Mouse (Mus musculus): ENCODE measurements at regions not wholly inside any gene's neighbourhood (a gene's known extent, or its start where the extent isn't known, plus 50 kb on each side); places are given as distances from the start of the nearest gene placed in this dataset.

- no peak overlapping the region for H3K27ac ChIP-seq (ENCODE audit: low read depth, low read length)
- no peaks in the 10 kb centered on the region for H3K4me1 ChIP-seq (replicated peaks; ENCODE audit: control insufficient read depth, insufficient read depth, low read length)
- H3K36me3 ChIP-seq (ENCODE audit: control insufficient read depth, insufficient read depth): no peaks in the 10 kb centered on the region
- WGBS: 96% methylated on average over 2 of the region's 2 CpGs
- H3K27me3 ChIP-seq (replicated peaks; ENCODE audit: control insufficient read depth, insufficient read depth, low read length): no peaks in the 10 kb centered on the region
- no peak overlapping the region for H3K4me3 ChIP-seq (ENCODE audit: low read depth, low read length)
- no peaks in the 10 kb centered on the region for H3K9me3 ChIP-seq (ENCODE audit: control insufficient read depth)
- no peak for TF ChIP-seq CTCF (IDR thresholded peaks at IDR 0.05; ENCODE audit: low read depth)
- H3K9ac ChIP-seq (ENCODE audit: low read depth, low read length): no peak overlapping the region
- no peak overlapping the region for H3K4me2 ChIP-seq (replicated peaks; ENCODE audit: low read depth)
- no peak for ATAC-seq
Measured at GRCm38 (mm10) chr16:52972811-52973210, 518.9 kb upstream of the Alcam start.

DNA sequence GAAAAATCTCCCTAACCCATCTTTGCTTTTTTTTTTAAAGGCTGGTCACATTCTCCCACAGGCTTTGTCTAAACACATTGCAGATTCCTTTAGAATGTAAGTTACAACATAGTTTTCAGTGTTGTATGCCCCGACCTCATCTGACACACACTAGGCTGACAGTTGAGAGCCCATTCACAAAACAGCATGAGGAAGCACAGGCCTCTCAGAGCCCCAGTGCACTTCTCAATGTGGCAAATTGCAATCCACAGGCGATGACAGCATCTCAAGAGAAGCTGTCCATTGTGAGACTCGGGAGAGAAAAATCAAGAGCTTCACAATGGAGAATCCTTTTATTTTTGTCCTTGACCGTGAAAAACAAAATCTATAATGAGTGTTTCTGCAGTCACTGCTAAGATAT is 493.8 kb upstream of the Alcam start:
- H3K9me3 ChIP-seq (ENCODE audit: control insufficient read depth): no peaks in the 10 kb centered on the region
- H3K4me2 ChIP-seq (replicated peaks; ENCODE audit: low read depth): no peak overlapping the region
- WGBS: 73% methylated on average over 4 of the region's 4 CpGs
- no peaks in the 10 kb centered on the region for H3K4me1 ChIP-seq (replicated peaks; ENCODE audit: control insufficient read depth, insufficient read depth, low read length)
- no peaks in the 10 kb centered on the region for H3K36me3 ChIP-seq (ENCODE audit: control insufficient read depth, insufficient read depth)
- no peak overlapping the region for H3K9ac ChIP-seq (ENCODE audit: low read depth, low read length)
- no peak for ATAC-seq
- no peak overlapping the region for H3K27ac ChIP-seq (ENCODE audit: low read depth, low read length)
- no peak for TF ChIP-seq CTCF (IDR thresholded peaks at IDR 0.05; ENCODE audit: low read depth)
- H3K4me3 ChIP-seq (ENCODE audit: low read depth, low read length): no peak overlapping the region
- H3K27me3 ChIP-seq (replicated peaks; ENCODE audit: control insufficient read depth, insufficient read depth, low read length): no peaks in the 10 kb centered on the region

DNA sequence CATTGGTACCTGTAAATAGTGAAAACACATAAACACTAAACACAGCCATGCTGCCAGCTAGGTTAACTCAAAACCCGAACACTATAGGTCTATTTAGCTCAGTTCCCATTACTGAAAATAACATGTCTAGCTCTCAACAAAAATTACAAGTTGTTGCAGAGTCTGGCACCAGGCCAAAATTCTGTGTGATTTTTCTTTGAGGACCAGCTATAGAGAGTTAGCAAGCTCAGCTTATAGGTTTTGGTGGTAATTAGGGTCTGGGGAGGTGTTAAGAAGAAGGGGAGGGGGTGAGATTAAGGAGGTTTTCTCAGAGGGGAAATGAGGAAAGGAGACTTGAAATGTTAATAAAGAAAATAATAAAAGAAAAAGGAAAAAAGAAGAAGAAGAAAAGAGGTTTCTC is 480.9 kb upstream of the Alcam start:
- no peaks in the 10 kb centered on the region for H3K27me3 ChIP-seq (replicated peaks; ENCODE audit: control insufficient read depth, insufficient read depth, low read length)
- no peak overlapping the region for H3K9ac ChIP-seq (ENCODE audit: low read depth, low read length)
- no peaks in the 10 kb centered on the region for H3K4me1 ChIP-seq (replicated peaks; ENCODE audit: control insufficient read depth, insufficient read depth, low read length)
- no peaks in the 10 kb centered on the region for H3K9me3 ChIP-seq (ENCODE audit: control insufficient read depth)
- H3K27ac ChIP-seq (ENCODE audit: low read depth, low read length): no peak overlapping the region
- no peaks in the 10 kb centered on the region for H3K36me3 ChIP-seq (ENCODE audit: control insufficient read depth, insufficient read depth)
- WGBS: 67% methylated on average over 1 of the region's 1 CpGs
- ATAC-seq: no peak
- no peak for TF ChIP-seq CTCF (IDR thresholded peaks at IDR 0.05; ENCODE audit: low read depth)
- no peak overlapping the region for H3K4me3 ChIP-seq (ENCODE audit: low read depth, low read length)
- H3K4me2 ChIP-seq (replicated peaks; ENCODE audit: low read depth): no peak overlapping the region

GRCm38 (mm10) chr16:52931978-52932377 is 478.1 kb upstream of the Alcam start:
- Histone ChIP-seq H3K27ac (ENCODE audit: low read depth, low read length) (no peak overlapping the region), H3K27me3 (replicated peaks; ENCODE audit: control insufficient read depth, insufficient read depth, low read length) (no peaks in the 10 kb centered on the region), H3K4me1 (replicated peaks; ENCODE audit: control insufficient read depth, insufficient read depth, low read length) (no peaks in the 10 kb centered on the region), H3K36me3 (ENCODE audit: control insufficient read depth, insufficient read depth) (no peaks in the 10 kb centered on the region), H3K4me2 (replicated peaks; ENCODE audit: low read depth) (no peak overlapping the region), H3K9me3 (ENCODE audit: control insufficient read depth) (no peaks in the 10 kb centered on the region), H3K9ac (ENCODE audit: low read depth, low read length) (no peak overlapping the region), H3K4me3 (ENCODE audit: low read depth, low read length) (no peak overlapping the region)
- no peak for ATAC-seq
- WGBS: 76% methylated on average over 3 of the region's 3 CpGs
- TF ChIP-seq CTCF (IDR thresholded peaks at IDR 0.05; ENCODE audit: low read depth): no peak

DNA sequence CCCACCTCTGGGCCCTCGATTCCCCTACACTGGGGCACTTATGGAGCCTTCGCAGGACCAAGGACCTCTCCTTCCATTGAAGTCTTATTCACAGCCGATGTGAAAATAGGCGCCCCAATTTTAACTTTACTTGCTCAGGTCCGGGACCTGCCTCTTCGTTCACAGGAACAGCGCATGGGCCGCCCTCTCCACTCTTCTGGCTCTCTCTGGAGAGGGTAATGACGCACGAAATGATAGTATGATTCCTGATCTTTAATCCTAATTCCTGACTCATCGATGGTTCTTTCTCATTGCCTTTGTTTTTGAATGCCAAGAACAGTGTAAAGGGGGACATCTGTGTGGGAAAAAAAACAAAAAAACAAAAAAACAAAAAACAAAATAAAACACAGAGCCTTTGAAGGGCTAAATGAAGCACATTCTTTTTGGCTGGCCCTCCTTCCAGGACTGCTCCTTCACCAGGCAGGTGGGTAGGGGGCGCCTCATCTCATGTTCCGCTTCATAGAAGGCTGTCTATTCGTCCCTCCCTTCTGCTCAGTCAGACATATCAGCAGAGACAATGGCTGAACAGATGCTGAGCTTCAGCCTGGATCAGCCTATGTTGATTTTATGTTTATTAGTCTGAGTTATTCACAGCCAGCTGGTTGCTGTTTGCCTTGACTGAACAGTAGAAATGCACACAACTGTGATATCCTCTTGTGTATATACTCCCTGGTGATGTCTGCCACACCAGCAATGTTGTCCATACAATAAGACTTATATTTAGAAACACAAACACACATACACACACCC is 438.8 kb upstream of the Alcam start:
- WGBS: 80% methylated on average over 14 of the region's 14 CpGs
- TF ChIP-seq CTCF (IDR thresholded peaks at IDR 0.05; ENCODE audit: low read depth): peak; percentile 18; the same call in 1 of the 2 replicates
- Histone ChIP-seq H3K27ac (ENCODE audit: low read depth, low read length) (no peak overlapping the region), H3K27me3 (replicated peaks; ENCODE audit: control insufficient read depth, insufficient read depth, low read length) (no peaks in the 10 kb centered on the region), H3K36me3 (ENCODE audit: control insufficient read depth, insufficient read depth) (no peaks in the 10 kb centered on the region), H3K4me3 (ENCODE audit: low read depth, low read length) (no peak overlapping the region), H3K4me2 (replicated peaks; ENCODE audit: low read depth) (no peak overlapping the region), H3K9me3 (ENCODE audit: control insufficient read depth) (no peaks in the 10 kb centered on the region), H3K9ac (ENCODE audit: low read depth, low read length) (no peak overlapping the region), H3K4me1 (replicated peaks; ENCODE audit: control insufficient read depth, insufficient read depth, low read length) (no peaks in the 10 kb centered on the region)
- ATAC-seq: no peak

DNA sequence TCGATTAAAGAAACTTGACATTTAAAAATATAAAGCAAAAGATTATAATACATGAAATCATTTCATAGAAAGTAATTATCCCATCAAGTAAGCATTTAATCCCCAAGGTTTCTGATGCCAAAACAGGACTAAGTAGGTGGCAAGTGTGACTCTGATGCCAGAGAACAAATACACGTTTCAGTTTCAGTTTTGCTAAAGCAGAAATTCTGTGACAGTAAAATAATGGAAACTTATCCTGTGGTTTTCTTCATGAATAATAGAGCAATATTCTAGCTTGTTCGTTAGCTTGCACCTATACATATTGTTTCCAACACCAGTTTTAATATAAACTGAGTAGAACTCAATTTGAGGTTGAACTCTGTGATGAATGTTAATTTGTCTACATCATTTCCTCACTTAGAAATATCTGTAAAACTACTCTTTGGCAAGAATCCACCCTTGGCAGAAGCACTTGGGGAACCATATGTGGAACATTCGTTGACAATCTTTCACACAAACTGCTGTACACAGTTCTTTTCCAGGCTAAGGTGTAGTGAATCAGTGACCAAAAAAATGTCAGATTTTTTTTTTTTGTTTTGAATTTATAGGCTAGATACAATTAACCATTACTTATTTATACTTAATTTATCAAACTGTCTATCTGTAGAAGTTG is 425.7 kb upstream of the Alcam start:
- TF ChIP-seq CTCF (IDR thresholded peaks at IDR 0.05; ENCODE audit: low read depth): no peak
- Histone ChIP-seq H3K27ac (ENCODE audit: low read depth, low read length) (no peak overlapping the region), H3K9me3 (ENCODE audit: control insufficient read depth) (no peaks in the 10 kb centered on the region), H3K4me2 (replicated peaks; ENCODE audit: low read depth) (no peak overlapping the region), H3K4me1 (replicated peaks; ENCODE audit: control insufficient read depth, insufficient read depth, low read length) (no peaks in the 10 kb centered on the region), H3K4me3 (ENCODE audit: low read depth, low read length) (no peak overlapping the region), H3K9ac (ENCODE audit: low read depth, low read length) (no peak overlapping the region), H3K27me3 (replicated peaks; ENCODE audit: control insufficient read depth, insufficient read depth, low read length) (no peaks in the 10 kb centered on the region), H3K36me3 (ENCODE audit: control insufficient read depth, insufficient read depth) (no peaks in the 10 kb centered on the region)
- WGBS: 63% methylated on average over 4 of the region's 4 CpGs
- no peak for ATAC-seq

Data from intestine, postnatal 0 days (tissue).